In genomic region chr1:74031771-74032609, GRCm38 (mm10) we compare ENCODE assay signal across 8 mouse cellular contexts.
DNase-seq lines count a peak whose midpoint lies in the region; ATAC-seq and TF ChIP-seq lines count a peak whose summit lies in the region.

No protein-coding gene starts in this region.

- no peaks in the 10 kb centered on the region for H3K9me3 ChIP-seq in heart, embryonic 12.5 days (replicated peaks)
- no peaks in the 10 kb centered on the region for H3K9me3 ChIP-seq in kidney, postnatal 0 days (replicated peaks; ENCODE audit: low read length)

- WGBS in heart, embryonic 12.5 days, result 63% methylated on average over 9 of the region's 9 CpGs
- 40% methylated on average over 9 of the region's 9 CpGs for WGBS in kidney, postnatal 0 days

- peaks cover 93% of the 10 kb centered on the region for H3K4me1 ChIP-seq in heart, embryonic 12.5 days (replicated peaks)
- H3K4me1 ChIP-seq in kidney, postnatal 0 days (replicated peaks; ENCODE audit: insufficient read depth, low read length), result peaks cover 84% of the 10 kb centered on the region

- 0 out of 2 replicates have a peak, but pooled peaks cover 4% of the 10 kb centered on the region for H3K36me3 ChIP-seq in heart, embryonic 12.5 days
- no peaks in the 10 kb centered on the region for H3K36me3 ChIP-seq in kidney, postnatal 0 days (ENCODE audit: insufficient read depth, low read length)

- intact Hi-C loops in left cerebral cortex, adult 2 months (cut with DNase I), result no loop called here

- no peak overlapping the region for H3K4me3 ChIP-seq in heart, embryonic 12.5 days
- H3K4me3 ChIP-seq in kidney, postnatal 0 days (replicated peaks; ENCODE audit: low read depth, low read length), result 0 out of 2 replicates have a peak overlapping the region, but pooled peaks have one; percentile 6
- H3K4me3 ChIP-seq in left cerebral cortex, adult 2 months, result no peak overlapping the region

- H3K9ac ChIP-seq in heart, embryonic 12.5 days, result peak overlapping the region; percentile 34; the same call in 1 of the 2 replicates
- H3K9ac ChIP-seq in kidney, postnatal 0 days (ENCODE audit: low read depth, low read length), result peak overlapping the region; percentile 46; the same call in 1 of the 2 replicates

- peak overlapping the region; percentile 45 for H3K4me2 ChIP-seq in heart, embryonic 12.5 days
- H3K4me2 ChIP-seq in kidney, postnatal 0 days (ENCODE audit: low read length), result peak overlapping the region; percentile 41

- H3K27me3 ChIP-seq in heart, embryonic 12.5 days (replicated peaks), result no peaks in the 10 kb centered on the region
- H3K27me3 ChIP-seq in kidney, postnatal 0 days (ENCODE audit: insufficient read depth, low read length), result no peaks in the 10 kb centered on the region

- H3K27ac ChIP-seq in heart, embryonic 12.5 days (ENCODE audit: poor library complexity, severe bottlenecking), result peak overlapping the region; percentile 94
- peak overlapping the region; percentile 92 for H3K27ac ChIP-seq in kidney, postnatal 0 days
- H3K27ac ChIP-seq in left cerebral cortex, adult 2 months, result no peak overlapping the region

- no peak for ATAC-seq in heart, embryonic 12.5 days (ENCODE audit: insufficient number of reproducible peaks, low FRiP score)
- ATAC-seq in kidney, postnatal 0 days (replicated peaks; ENCODE audit: low FRiP score, low read depth), result no peak

- DNase-seq in kidney, adult 11 months, result peak; percentile 36
- DNase-seq in kidney, adult 8-10 months, result no peak
- peak; percentile 54 for DNase-seq in kidney, postnatal 0 days (ENCODE audit: low spot score)
- DNase-seq in lung, postnatal 36 days, result peak; percentile 60
- DNase-seq in retina, embryonic 14.5 days (ENCODE audit: low spot score), result no peak
- DNase-seq in left cerebral cortex, adult 2 months (ENCODE audit: extremely low spot score in 1 of 2, low spot score in 2 of 2), result no peak
- no peak for DNase-seq in cerebellum, adult 11-12 months

- no peak for TF ChIP-seq CTCF in kidney, postnatal 0 days (IDR thresholded peaks at IDR 0.05; ENCODE audit: low read depth)
- no peak for TF ChIP-seq CTCF in left cerebral cortex, adult 2 months (IDR thresholded peaks at IDR 0.05)

Comparison
In these comparisons a context has a peak if more than half of its experiments do, and no peak if none do; other contexts are left out.
1. DNase-seq: peak in kidney, adult 11 months (single experiment), kidney, postnatal 0 days (single experiment) and lung, postnatal 36 days (single experiment); none in kidney, adult 8-10 months (0 of 2), retina, embryonic 14.5 days (single experiment), left cerebral cortex, adult 2 months (0 of 2) and cerebellum, adult 11-12 months (single experiment).